Mouse (Mus musculus): ENCODE measurements around the gene Camkmt.

DNA sequence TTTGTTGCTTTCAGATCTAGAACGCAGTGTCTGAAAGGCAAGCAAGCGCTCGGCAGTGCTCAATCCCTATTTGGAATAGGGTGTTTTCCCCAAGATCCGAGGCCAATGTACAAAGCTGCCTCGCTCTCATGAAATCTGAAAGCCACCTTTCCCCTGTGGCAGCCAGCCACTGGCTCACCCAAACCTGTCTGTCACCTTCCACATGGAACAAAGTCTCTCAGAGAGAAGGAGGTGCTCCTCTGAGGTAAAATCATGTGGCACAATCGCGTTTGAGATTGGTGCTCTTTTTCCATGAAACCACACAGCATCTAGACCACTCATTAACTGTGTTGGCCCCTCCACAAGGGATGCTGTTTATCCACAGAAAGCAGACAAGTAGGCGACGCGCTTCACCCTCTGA is 238.5 kb downstream of the Camkmt start:
- TF ChIP-seq EP300 (IDR thresholded peaks at IDR 0.05; ENCODE audit: low read depth) (no peak), CTCF (IDR thresholded peaks at IDR 0.05; ENCODE audit: low read depth) (no peak)
